Mouse (Mus musculus): Measurements from ENCODE around the gene Fam155a. TPM values are rescaled to one million over a fixed set of nuclear protein-coding genes. Genes with fewer than 3 reads are reported as not detected.

Fam155a gene
- polyA plus RNA-seq, 1 experiment from 2014 or later: 2.1 TPM

DNA sequence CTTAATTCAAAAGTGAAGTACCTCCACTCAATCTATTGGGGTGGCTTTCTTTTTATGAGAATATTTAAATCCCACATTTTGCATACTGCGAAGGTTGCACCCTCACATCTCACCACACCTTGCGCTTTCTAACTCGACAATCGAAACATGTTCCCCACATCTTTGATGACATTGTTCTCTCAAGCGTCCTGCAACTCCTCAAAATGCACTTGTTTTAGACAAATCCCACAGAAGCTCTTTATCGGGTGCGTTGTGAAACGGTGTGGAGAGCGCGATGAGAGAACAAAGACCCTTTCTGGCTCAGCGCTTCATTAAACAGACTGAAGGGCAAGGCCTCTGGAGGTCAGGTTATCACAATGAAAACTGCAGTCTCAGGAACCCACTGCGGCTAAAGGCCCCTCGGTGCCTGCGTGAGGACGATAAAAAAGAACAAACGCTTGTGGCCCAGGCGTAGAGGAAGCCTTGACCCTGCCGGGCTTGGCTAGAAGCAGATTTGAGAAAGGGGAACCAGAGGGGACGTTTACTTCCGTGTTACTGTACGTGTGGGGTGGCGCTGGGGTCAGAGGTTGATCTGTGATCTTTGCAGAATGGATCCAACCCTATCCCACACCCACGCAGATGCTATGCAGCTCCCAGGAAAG, 613.7 kb downstream of the Fam155a start:
- H3K4me3 ChIP-seq (ENCODE audit: low read depth, low read length): no peak overlapping the region
- no peaks in the 10 kb centered on the region for H3K27me3 ChIP-seq (ENCODE audit: control insufficient read depth, insufficient read depth, low read length)
- peaks cover 6% of the 10 kb centered on the region; the same call in 1 of the 2 replicates for H3K4me1 ChIP-seq (ENCODE audit: control insufficient read depth, insufficient read depth, low read length)
- H3K4me2 ChIP-seq (replicated peaks; ENCODE audit: low read depth, low read length): no peak overlapping the region
- ATAC-seq (ENCODE audit: insufficient number of reproducible peaks, insufficient read depth, low FRiP score, low read depth): 0 out of 2 replicates have a peak, but pooled peaks have one; percentile 56
- H3K9me3 ChIP-seq (ENCODE audit: control insufficient read depth, low read depth, low read length): no peaks in the 10 kb centered on the region
- no peak overlapping the region for H3K27ac ChIP-seq (ENCODE audit: low read length)
- WGBS: 38% methylated on average over 23 of the region's 23 CpGs
- H3K36me3 ChIP-seq (ENCODE audit: control insufficient read depth, insufficient read depth, low read length): no peaks in the 10 kb centered on the region
- H3K9ac ChIP-seq (replicated peaks; ENCODE audit: low read depth, low read length): no peak overlapping the region

Small RNA genes lying within 50 kb of the gene (microRNA-seq; reads per million reads assigned to microRNA genes)
- not detected for gene Gm47312

Other genes with a start within 250 kb of the Fam155a start
- not detected in 2 replicates for gene Gm10217, start 93.1 kb upstream of the Fam155a start, polyA plus RNA-seq (2014; fragmentation: Nextera tagmentation; extraction: Ambion mirVana)
- 6.2 and 6.5 TPM in 2 replicates for gene Lig4, start 206.5 kb upstream of the Fam155a start, polyA plus RNA-seq (2014; fragmentation: Nextera tagmentation; extraction: Ambion mirVana)
- gene Abhd13, start 206.5 kb upstream of the Fam155a start, polyA plus RNA-seq (2014; fragmentation: Nextera tagmentation; extraction: Ambion mirVana): 21.3 and 23.3 TPM in 2 replicates
- 0.38 and 0.60 TPM in 2 replicates for gene Tnfsf13b, start 235.3 kb upstream of the Fam155a start, polyA plus RNA-seq (2014; fragmentation: Nextera tagmentation; extraction: Ambion mirVana)

Measured in stomach, embryonic 14.5 days (tissue).